Mouse (Mus musculus) neural tube, postnatal 0 days (tissue): Measurements from ENCODE around the gene H2afy2. TPM values are rescaled to one million over a fixed set of nuclear protein-coding genes. Genes with fewer than 3 reads are reported as not detected.

Source experiments
- microRNA-seq: library from miRNA; unstranded; fragments of <30 nt; microRNA quantifications from one replicate; pipeline ENCODE4, GENCODE M21; 2016
- polyA plus RNA-seq: library from polyadenylated mRNA; unstranded; fragments of >200 nt; fragmentation: Nextera tagmentation; extraction: Ambion mirVana; gene quantifications from 2 replicates; pipeline ENCODE4 v1.2.1, GENCODE M21; 2015

The H2afy2 gene
- polyA plus RNA-seq = 138 and 149 TPM in 2 replicates

DNA sequence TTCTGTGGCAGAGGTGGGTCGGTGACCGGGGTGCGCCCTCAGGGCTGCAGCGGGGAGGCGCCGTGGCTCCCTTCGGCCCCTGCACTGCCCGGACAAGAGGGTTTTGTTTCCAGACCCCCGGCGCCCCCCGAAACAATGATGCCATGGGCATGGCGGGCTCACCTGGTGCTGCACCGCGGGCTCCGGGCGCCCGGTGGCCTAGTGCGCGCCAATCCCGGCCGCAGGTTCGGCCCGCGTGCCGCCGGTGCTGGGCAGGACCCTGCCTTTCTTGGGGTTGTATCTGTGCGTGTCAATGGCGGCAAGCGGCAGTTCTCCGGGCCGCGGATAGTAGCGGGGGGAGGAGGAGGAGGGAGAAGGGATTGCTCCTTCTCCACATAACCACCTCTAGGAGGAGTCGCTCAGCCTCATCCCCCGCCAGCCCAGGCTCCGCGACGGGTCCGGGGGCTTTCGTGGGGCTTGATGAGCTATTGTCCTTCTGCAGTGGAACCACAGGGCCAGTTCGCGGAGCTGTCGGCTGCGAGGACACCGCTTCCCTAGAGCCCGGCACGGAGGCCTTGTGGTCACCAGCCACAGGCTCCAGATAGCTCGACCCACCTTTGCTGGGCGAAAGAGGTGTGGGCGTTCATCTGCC is at the start of gene H2afy2:
Gene H2afy2 (minus strand): TSS at position 527 of the 631 bp plus-strand sequence.

DNA sequence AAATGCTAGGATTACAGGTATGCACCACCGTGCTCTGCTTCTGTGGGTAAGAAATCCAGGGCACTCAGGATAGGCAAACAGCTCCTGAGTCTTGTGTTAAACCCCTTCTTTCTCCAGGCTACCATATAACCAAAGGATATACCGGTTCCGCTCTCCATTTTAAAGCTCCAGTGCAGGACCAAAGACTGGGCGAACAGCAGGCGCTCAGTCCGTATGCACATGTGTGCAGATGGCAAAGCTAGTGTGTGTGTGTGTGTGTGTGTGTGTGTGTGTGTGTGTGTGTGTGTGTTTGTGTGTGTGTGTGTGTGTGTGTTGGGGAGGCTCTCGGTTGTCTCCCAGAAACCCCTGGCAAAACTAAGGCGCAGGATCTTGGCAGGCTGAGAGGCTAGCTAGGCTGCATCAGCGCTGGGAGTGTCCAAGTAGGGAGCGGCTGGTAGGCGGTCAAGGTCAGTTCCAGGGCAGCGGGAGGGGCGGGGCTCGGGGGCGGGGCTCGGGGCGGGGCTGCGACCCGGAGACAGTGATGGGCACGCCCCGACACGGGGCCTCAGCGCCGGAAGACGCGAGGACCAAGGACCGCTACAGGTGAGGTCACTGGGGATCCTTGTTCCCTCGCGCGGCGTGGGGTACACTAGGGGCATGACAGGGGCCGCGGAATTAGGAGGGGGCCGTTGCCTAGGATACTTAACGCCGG is 69.0 kb downstream of the H2afy2 start, which contains the start of gene Aifm2:
Gene Aifm2 (plus strand): TSS at position 493 of the 691 bp plus-strand sequence.

DNA sequence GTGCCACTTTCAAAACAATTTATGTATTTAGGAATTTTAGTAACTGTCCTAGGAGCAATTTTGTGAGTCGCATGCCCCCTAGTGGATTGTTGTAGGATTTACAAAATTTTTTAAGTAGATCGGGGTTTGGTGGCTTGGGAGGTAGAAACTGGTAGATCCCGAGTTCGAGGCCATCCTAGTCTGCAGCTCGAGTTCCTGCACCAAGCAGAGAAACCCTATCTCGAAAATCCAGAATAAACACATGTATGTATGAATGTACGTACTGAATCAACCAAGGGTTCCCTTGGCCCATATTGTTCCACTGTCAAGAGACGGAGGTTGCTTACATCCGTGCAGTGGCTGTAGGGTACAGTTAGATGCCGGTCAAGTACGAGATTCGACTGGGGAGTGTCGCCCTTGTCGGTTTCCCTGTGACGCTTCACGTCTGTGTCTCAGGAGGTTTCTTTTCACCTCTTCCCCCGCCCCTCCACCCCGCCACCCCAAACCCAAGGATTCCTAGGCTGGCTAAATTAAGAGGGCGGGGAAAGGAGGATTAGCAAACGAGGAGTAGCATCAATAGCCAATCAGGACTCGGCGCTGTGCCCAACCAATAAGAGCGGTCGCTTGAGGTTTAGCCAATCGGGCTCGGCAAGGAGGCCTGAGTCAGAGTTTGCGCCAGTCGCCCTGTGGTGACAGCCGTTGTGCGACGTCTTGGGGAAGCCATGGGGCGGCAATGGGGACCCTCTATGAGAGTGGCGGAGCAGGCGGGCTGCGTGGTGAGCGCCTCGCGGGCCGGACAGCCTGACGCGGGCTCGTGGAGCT is 88.9 kb downstream of the H2afy2 start, which contains the start of gene Tysnd1:
Gene Tysnd1 (plus strand): TSS at position 645 of the 801 bp plus-strand sequence.

Small RNAs within 50 kb of the gene (microRNA-seq; reads per million reads assigned to microRNA genes)
- not detected for gene Mir5108

Other genes with a start within 250 kb of the H2afy2 start
- gene Npffr1, start 188.7 kb downstream of the H2afy2 start, polyA plus RNA-seq = 1.6 and 2.6 TPM in 2 replicates
- gene Ppa1, start 135.6 kb downstream of the H2afy2 start, polyA plus RNA-seq = 173 and 178 TPM in 2 replicates
- gene Sar1a, start 103.8 kb downstream of the H2afy2 start, polyA plus RNA-seq = 162 and 166 TPM in 2 replicates
- gene Tysnd1, start 88.6 kb downstream of the H2afy2 start, polyA plus RNA-seq = 36.2 and 37.1 TPM in 2 replicates
- gene Aifm2, start 68.9 kb downstream of the H2afy2 start, polyA plus RNA-seq = 22.2 and 23.4 TPM in 2 replicates
- 3.3 and 3.8 TPM in 2 replicates for gene Col13a1, start 195.0 kb upstream of the H2afy2 start, polyA plus RNA-seq